Mouse (Mus musculus) heart, adult 8-10 months (tissue): Measurements from ENCODE around the gene Pak3. TPM values are rescaled to one million over a fixed set of nuclear protein-coding genes. Genes with fewer than 3 reads are reported as not detected.
"Not testable (repeated sequence)": the region's sequence is repeated elsewhere in the genome, so short reads cannot be mapped to it uniquely, and the experiment has no call there.

Source experiments
- DNase-seq: peaks from one replicate; pipeline ENCODE4 v3.0.0; 2022; ENCODE audit warnings: low spot score
- total RNA-seq, 4 experiments: library from RNA; stranded (reverse); gene quantifications; 2 replicates each; pipeline ENCODE4 v1.2.4; 2022

Gene Pak3
- under 1 TPM; 0.11 to 0.30 (median 0.20) TPM for total RNA-seq

GRCm38 (mm10) chrX:143518168-143518901, at the start of gene Pak3:
Gene Pak3 (plus strand): TSS chrX:143518591.
- no peak for DNase-seq

GRCm38 (mm10) chrX:143482866-143483265, 35.5 kb upstream of the Pak3 start:
- DNase-seq: peak; percentile 100

DNA sequence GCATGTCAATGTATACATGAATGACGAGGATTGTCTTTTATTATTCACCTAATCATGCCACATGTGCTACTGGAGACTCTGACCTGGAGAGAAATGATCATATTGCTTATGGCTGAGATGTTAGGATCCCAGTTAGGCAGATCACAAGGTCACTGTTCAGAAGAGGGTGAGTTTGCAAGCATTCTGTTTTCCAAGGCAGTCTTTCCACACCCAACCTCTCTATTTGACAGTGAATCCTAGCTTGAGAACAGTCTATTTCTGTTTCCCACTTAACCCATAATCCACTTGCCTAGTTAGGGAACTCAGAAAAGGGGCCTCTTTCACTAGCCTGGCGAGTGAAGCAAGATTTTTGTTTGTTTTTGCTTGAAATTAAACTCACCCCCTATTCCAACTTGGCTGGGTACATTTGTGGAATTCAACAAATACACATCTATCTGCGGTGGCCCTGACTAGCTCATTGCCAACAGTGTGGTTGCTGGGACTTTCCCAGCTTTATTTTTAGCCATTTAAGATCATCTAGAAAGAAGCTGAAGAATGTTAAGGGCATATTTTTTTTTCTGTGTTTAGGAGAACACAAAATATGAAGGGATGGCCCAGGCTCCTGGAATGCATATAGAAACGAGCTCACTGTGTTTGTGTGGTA, 17.2 kb upstream of the Pak3 start:
- no peak for DNase-seq

- DNase-seq: no peak
These were observed 16.5 kb upstream of the Pak3 start for GRCm38 (mm10) chrX:143501776-143502365.

DNA sequence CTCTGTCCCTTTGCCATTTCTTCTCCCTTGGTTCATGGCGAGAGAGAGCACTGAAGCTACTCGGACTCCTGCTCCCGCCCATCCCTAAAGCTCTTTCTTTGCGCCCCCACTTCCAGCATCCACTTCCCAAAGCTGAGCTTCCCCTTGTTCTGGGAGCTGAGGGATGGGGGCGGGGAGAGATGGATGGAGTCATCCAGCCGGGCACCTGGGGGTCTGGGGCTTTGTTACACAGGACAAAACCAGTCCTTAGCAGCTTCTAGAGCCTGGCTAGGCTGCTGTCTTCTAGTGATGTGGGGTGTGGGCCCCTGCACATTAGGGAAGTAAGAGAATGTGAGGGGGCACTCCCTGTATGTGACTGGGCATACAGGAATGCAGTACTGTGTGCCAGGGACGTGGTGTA, 526 bp downstream of the Pak3 start:
- DNase-seq: no peak

GRCm38 (mm10) chrX:143519454-143519853, 1.1 kb downstream of the Pak3 start:
- DNase-seq: not testable (repeated sequence)

DNA sequence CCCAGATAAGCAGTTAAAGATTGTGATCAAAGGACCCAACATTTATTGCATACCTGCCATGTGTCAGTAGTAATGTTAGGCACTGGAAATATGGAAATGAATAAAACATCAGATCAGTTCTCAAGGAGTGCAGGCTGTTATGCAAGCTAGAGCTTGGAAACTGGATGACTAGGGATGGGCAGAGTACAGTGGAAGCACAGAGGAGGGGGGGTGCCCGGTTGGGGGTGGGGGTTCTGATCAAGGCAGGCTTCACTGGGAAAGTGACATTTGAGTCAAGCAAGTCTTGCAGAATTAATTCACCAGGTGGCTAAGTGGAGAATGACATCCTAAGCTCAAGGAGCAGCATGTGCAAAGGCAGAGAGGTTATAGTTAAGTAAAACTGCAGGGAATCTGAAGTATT, 1.8 kb downstream of the Pak3 start:
- no peak for DNase-seq

GRCm38 (mm10) chrX:143532331-143532730, 13.9 kb downstream of the Pak3 start:
- DNase-seq: no peak

DNA sequence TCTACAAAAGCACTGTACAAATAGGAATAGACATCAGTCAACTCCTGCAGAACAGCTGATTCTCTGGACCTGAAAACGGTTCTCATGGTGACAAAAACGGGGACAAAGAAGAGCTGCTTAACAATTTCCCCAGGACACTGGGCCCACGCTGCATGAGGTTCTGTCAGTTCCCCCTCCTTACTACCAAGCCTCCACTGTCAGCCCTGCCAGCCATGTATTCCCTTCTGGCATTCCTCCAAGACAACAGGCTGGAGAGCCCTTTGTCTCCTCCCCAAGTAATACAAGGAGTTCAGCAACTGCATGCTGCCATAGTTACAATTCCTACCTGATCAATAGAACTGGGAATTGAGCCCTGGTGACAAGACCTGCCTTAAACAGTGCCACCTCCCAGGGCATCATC, 15.2 kb downstream of the Pak3 start:
- DNase-seq: no peak

DNA sequence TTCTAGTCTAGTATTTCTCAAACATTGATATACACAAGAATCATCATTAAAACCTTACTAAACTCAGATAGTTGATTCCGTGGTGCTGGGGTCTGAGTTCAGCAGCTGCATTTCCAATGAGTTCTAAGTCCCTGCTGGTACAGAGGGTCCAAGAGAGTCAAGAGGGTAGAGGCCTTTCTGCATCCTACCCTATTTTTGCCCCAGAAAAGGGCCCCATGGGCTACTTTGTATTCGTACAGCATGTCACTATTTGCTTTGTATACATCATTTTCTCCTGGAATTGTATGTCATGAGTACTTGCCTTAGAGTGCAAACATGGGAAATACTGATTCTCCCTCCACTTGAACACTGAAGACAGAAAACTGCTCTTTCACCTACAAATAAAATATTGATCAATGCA, 24.4 kb downstream of the Pak3 start:
- DNase-seq: no peak

DNA sequence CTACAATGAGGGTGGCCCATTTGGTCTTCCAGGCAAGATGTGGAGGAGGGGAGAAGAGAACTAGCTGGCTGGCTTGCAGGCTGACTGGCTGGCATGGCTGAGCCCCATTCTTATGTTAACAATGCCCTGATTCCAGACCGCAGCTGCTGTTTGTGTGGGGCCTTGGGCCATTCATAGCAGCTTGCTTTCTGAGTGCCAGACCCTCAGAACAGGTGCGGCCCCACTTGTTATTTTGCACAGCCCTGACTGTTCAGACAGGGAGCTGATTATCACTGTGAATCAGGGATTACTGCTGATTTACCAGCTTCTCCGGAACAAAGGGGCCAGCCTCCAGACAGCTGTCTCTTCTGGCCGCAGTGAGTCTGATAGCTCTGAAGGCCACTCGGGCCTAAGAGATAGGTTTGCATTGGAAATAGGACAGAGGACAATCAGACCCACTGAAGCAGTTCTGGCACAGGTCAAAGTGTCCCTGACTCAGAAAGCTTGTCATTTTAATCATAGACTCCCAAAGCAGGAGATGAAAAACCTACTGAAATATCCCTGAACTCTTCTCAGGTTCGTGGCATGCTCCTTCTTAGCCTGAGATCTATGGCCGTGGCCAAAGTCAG, 24.9 kb downstream of the Pak3 start:
- DNase-seq: no peak

DNA sequence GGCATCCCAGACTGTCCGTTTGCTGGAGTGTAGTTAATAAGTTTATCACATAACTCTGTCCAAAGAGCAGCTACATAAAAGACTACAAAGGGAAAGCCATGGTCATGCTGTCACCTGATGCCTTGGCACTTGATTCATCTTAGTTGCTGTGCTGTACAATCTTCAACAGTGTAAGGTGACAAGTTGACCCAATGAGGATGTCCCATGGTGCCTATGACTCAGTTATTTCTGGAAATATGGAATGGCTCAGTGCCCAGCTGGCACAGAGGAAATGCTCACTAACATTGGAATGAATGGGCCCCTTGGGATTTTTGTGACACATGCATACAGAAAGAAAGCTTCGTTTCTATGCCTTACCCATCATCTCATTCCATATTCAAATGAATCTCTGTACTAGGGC, 55.3 kb downstream of the Pak3 start:
- DNase-seq: no peak

DNA sequence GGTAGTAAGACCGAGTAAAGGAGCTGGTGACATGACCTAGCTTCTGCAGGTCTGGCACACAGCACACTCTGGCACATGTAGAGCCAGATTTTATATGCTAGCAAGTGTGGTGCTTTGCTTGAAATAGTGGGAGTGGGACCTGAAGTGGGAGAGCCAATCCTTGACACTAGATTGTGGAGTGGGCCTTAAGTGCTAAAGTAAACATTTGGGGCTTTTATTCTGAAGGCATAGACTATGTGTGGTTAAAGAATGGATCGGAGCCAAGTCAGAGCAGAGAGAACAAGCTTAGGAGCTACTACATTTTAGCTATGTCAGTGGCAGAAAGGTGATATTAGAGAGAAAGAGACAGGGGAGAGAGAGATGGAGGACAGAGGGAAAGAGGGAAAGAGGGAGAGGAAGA, 61.5 kb downstream of the Pak3 start:
- no peak for DNase-seq

- DNase-seq: peak; percentile 1
These were observed 62.1 kb downstream of the Pak3 start for GRCm38 (mm10) chrX:143580458-143580959.

DNA sequence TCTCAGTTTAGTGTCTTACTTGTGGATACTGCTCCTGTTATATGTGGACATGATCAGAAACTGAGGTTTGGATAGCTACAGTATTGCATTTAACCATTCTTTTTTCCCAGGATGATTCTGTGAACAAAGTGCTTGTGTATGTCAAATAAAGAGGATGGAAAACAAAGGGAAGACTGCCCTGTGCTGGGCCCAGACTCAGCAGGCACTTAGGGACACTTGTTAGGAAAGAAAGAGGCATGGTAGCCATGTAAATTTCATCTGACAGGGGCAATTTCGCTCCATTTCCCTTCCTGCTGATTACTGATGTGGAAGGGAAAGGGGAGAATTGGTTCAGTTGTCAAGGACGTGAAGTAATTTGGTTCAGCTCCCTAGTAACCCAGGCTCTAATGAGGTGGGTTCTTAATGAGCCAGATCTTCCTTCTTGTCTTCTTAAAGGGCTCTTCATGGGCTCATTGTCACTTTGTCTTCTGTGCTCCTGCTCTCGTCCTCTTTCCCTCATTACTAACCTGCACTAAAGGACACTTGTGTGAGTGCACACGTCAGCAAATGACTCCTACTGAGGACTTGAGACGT, 88.6 kb downstream of the Pak3 start:
- no peak for DNase-seq

GRCm38 (mm10) chrX:143618734-143619133, 100.3 kb downstream of the Pak3 start:
- DNase-seq: no peak

DNA sequence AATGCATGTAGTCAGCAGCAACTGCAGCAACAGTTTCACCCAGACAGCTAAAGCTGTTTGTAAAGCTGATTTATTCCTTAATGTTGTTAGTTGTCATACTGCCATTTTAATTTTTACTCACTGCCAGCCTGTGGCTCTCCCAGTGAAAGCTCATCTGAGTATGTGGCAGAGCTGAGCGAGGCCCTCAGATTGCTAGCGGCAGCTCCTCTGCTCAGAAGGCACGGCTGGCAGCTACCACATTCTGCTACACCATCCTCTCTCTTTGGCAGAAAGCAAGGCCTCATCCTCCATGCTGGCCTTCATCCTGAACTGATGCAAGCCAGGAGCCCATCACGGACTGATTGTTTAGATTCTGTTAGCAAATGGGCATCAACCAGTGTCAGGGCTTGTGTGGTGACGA, 109.4 kb downstream of the Pak3 start:
- no peak for DNase-seq

GRCm38 (mm10) chrX:143643936-143644335, 125.5 kb downstream of the Pak3 start:
- DNase-seq: no peak

DNA sequence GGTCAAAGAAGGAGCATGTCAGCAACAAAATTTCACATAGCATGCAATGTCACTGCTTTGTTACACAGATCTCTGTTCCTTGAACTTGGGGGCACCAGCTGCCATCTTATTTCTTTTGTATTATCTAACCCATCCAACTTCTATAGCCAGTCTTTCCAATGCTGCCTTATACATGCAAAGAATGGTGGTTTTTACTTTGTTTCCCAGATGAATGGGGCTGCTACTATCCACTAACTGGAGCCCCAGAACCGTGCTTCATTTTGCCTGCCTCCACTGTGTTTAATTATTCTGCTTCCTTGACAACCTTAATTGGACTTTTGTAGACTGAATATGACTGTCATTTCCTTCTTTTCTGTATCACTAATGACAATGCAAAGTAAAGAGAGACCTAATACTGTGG, 126.4 kb downstream of the Pak3 start:
- DNase-seq: no peak

GRCm38 (mm10) chrX:143654308-143655176, 136.2 kb downstream of the Pak3 start:
- no peak for DNase-seq

- no peak for DNase-seq
These were observed 136.7 kb downstream of the Pak3 start for GRCm38 (mm10) chrX:143655177-143655492.
